Mouse (Mus musculus) neural tube, embryonic 14.5 days (tissue): Measurements from ENCODE around the gene Bcat2. TPM values are rescaled to one million over a fixed set of nuclear protein-coding genes. Genes with fewer than 3 reads are reported as not detected.

ENCODE experiments used
- ATAC-seq: fragments of 200-750 bp; cut with Nextera tagmentation; 2 replicates; pipeline ENCODE4 v1.8.0; 2017; ENCODE audit warnings: low read depth, mild to moderate bottlenecking, moderate TSS enrichment, moderate library complexity
- H3K27ac ChIP-seq: fragments of 300-500 bp; sonication (generic); 2 replicates; pipeline ENCODE4 v1.5.1; 2014; ENCODE audit warnings: low read depth, mild to moderate bottlenecking, control low read depth, low read length, moderate library complexity, mixed read lengths
- H3K27me3 ChIP-seq: fragments of 300-500 bp; sonication (generic); 2 replicates; pipeline ENCODE4 v1.6.1; 2014; ENCODE audit warnings: low read length; ENCODE audit not compliant: control insufficient read depth, insufficient read depth
- H3K36me3 ChIP-seq: fragments of 300-500 bp; sonication (generic); 2 replicates; pipeline ENCODE4 v1.6.1; 2014; ENCODE audit warnings: low read length, mixed read lengths; ENCODE audit not compliant: control insufficient read depth, insufficient read depth
- H3K4me1 ChIP-seq: fragments of 300-500 bp; sonication (generic); 2 replicates; pipeline ENCODE4 v1.6.1; 2014; ENCODE audit warnings: low read length; ENCODE audit not compliant: control insufficient read depth, insufficient read depth
- H3K4me2 ChIP-seq: fragments of 300-500 bp; sonication (generic); 2 replicates; pipeline ENCODE4 v1.6.1; 2014; ENCODE audit warnings: mild to moderate bottlenecking, low read depth, low read length, control low read depth
- H3K4me3 ChIP-seq: fragments of 300-500 bp; sonication (generic); 2 replicates; pipeline ENCODE4 v1.5.1; 2014; ENCODE audit warnings: low read depth, low read length, control low read depth, mixed read lengths
- H3K9ac ChIP-seq: fragments of 300-500 bp; sonication (generic); replicated peaks from 2 replicates; pipeline ENCODE4 v1.6.1; 2014; ENCODE audit warnings: low read depth, mild to moderate bottlenecking, control low read depth, low read length, mixed read lengths
- H3K9me3 ChIP-seq: fragments of 300-500 bp; sonication (generic); 2 replicates; pipeline ENCODE4 v1.6.1; 2016; ENCODE audit warnings: low read length; ENCODE audit not compliant: control insufficient read depth
- WGBS: fragments of 180-500 bp; shearing (Covaris S2); extraction: QIAGEN DNeasy Blood & Tissue Kit; methylation state at CpG from one replicate; pipeline ENCODE4 v1.1.7; 2014; 5-methylcytosine and 5-hydroxymethylcytosine counted together
- polyA plus RNA-seq: library from polyadenylated mRNA; unstranded; fragments of >200 nt; fragmentation: Nextera tagmentation; extraction: Ambion mirVana; gene quantifications from 2 replicates; pipeline ENCODE4 v1.2.1, GENCODE M21; 2014

Bcat2 gene
- polyA plus RNA-seq, 1 experiment from 2014 or later, result 15.8 TPM

DNA sequence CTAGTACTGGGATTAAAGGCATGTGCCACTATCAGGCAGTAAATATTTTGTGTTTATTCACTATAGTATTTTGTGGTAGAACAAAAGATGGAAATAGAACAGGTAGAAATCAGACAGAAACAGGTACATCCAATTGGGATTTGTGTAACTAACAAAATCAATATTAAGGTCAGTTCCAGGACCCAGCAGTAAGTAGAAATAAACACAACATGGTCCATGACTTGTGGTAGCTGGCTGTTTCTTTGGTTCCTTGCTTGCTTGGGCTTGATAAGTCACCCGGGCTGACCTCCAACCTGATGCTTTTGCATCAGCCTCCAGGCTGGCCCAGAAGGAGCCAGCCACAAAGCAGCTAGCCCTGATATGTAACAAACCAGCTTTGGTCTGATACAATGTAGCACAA is 39.6 kb downstream of the Bcat2 start:
- Histone ChIP-seq H3K9me3 (no peaks in the 10 kb centered on the region), H3K4me1 (no peaks in the 10 kb centered on the region), H3K36me3 (no peaks in the 10 kb centered on the region), H3K9ac (no peak overlapping the region), H3K4me2 (no peak overlapping the region), H3K27ac (no peak overlapping the region), H3K27me3 (no peaks in the 10 kb centered on the region), H3K4me3 (no peak overlapping the region)
- WGBS, result 94% methylated on average over 1 of the region's 1 CpGs
- no peak for ATAC-seq

DNA sequence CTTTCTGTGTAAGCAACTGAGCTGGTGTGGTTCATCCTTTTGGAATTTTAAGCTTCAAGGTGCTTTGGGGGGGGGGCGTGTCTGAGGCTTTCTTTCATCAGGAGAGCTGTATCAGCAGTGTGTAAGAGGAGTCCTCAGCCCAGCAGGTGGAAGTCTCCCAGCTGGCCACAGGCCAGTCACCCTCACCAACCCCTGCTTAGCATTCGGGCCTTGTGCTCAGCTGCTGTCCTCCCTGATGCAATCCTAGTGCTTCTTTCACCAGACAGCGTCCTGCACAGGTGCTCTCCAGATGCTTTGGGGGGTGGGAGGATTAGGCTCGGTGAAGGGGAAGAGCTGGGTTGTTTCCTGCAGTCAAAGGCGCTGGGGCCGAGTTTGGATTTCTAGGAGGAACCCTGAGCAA is 46.3 kb downstream of the Bcat2 start:
- H3K4me3 ChIP-seq, result no peak overlapping the region
- no peaks in the 10 kb centered on the region for H3K36me3 ChIP-seq
- no peak overlapping the region for H3K27ac ChIP-seq
- WGBS, result 26% methylated on average over 6 of the region's 6 CpGs
- H3K9me3 ChIP-seq, result no peaks in the 10 kb centered on the region
- no peak for ATAC-seq
- no peaks in the 10 kb centered on the region for H3K4me1 ChIP-seq
- no peak overlapping the region for H3K4me2 ChIP-seq
- peaks cover 11% of the 10 kb centered on the region for H3K27me3 ChIP-seq
- no peak overlapping the region for H3K9ac ChIP-seq

DNA sequence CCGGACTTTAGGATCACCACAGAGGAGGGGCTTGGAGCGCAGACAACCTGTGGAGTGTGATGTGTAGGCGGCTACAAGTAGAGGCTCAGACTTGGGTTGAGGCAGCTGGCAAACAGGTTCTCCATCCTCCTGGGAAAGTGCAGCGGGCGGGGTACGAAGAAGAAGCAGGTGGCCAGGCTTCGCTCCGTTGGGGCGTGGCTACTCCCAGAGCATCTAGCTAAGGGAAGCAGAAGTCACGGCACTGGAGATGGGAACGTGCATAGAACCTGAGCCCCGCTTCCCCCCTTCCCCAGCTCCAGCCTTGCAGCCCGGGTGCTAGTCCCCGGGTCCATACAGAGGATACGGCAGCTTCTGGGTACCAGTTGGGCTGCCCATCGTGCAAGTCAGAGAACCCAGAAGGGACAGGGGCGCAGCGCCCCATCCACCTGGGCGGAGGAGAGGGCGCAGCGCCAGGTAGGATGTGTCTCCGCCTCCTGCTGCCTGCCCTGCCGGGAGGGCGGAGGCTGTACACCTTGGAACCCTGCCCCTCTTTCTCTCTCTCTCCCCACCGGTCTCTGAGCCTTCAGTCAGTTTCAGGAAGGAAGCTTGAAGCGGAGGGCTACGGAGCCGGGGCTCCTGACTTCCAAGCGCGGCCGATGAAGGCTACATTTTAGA is 47.2 kb downstream of the Bcat2 start, which contains the start of gene Fut1:
Gene Fut1 (plus strand): TSS at position 248 of the 654 bp plus-strand sequence.
- Histone ChIP-seq H3K27me3 (peaks cover 11% of the 10 kb centered on the region), H3K4me3 (no peak within 1 kb of the TSS), H3K9me3 (no peaks in the 10 kb centered on the region), H3K27ac (no peak within 1 kb of the TSS), H3K4me2 (no peak within 1 kb of the TSS), H3K9ac (no peak within 1 kb of the TSS), H3K36me3 (no peaks in the 10 kb centered on the region), H3K4me1 (no peaks in the 10 kb centered on the region)
- 8% methylated on average over 29 of the region's 31 CpGs for WGBS
- no peak for ATAC-seq

DNA sequence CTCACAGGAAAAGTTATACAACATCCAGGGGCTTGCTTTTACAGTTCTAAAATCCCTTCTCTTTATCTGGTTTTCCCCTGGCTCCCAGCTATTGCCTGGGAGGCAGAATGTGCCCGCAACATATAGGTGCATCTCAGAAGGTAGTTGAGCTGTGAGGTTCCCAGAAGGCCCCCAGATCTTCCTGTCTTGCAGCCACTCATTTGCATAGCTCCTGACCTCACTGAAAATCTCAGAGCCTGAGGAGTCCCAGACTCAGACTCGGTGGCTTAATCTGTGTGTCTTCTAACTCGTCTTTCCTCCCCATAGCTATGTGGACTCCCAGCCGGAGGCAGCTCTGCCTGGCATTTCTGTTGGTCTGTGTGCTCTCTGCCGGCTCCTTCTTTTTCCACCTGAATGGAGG is 48.4 kb downstream of the Bcat2 start:
- no peak overlapping the region for H3K4me3 ChIP-seq
- no peaks in the 10 kb centered on the region for H3K4me1 ChIP-seq
- no peak overlapping the region for H3K27ac ChIP-seq
- no peak overlapping the region for H3K4me2 ChIP-seq
- H3K36me3 ChIP-seq, result no peaks in the 10 kb centered on the region
- ATAC-seq, result no peak
- peaks cover 11% of the 10 kb centered on the region for H3K27me3 ChIP-seq
- H3K9me3 ChIP-seq, result no peaks in the 10 kb centered on the region
- WGBS, result 90% methylated on average over 5 of the region's 5 CpGs
- no peak overlapping the region for H3K9ac ChIP-seq

DNA sequence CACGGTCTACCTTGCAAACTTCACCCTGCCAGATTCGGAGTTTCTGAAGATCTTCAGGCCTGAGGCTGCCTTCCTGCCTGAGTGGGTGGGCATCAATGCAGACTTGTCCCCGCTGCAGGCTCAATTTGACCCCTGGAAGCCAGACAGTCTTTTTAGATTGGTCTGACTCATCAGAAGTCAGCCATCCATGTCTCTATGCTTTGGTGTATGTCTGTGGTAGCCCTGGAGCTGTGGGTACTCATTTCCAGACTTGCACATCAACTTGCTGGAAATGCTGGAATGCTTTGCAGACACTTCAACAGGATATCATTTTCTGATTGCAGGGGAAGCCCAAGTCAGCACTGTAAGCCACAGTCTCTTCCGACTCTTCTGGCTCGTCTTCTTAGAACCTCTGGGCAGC is 49.6 kb downstream of the Bcat2 start:
- H3K9ac ChIP-seq, result no peak overlapping the region
- no peak overlapping the region for H3K4me3 ChIP-seq
- no peak overlapping the region for H3K4me2 ChIP-seq
- H3K4me1 ChIP-seq, result no peaks in the 10 kb centered on the region
- no peaks in the 10 kb centered on the region for H3K9me3 ChIP-seq
- H3K36me3 ChIP-seq, result no peaks in the 10 kb centered on the region
- ATAC-seq, result no peak
- no peak overlapping the region for H3K27ac ChIP-seq
- H3K27me3 ChIP-seq, result peaks cover 11% of the 10 kb centered on the region
- WGBS, result 91% methylated on average over 5 of the region's 5 CpGs

DNA sequence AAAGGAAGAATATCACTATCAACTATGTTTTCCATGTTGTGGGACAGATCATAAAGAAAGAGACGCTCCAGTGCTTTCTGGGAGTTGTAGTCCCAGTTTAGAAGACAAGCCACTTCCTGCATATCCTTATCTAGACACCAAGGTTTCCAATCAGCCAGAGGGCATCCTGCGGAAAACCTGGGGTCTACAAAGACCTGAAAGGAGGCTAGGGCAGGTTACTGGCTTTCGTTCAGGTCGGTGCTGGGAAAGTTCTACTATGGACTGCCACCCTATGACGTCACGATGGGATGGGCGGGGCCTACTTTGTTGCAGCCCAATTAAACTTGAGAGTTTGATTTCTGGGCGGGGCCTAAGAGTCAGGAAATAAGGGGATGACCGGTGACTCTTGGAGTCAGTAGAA is 51.5 kb downstream of the Bcat2 start, which contains the start of gene Izumo1:
Gene Izumo1 (plus strand): TSS at position 369 of the 400 bp plus-strand sequence.
- H3K27ac ChIP-seq, result no peak within 1 kb of the TSS
- H3K4me3 ChIP-seq, result no peak within 1 kb of the TSS
- no peaks in the 10 kb centered on the region for H3K4me1 ChIP-seq
- no peak within 1 kb of the TSS for H3K4me2 ChIP-seq
- no peaks in the 10 kb centered on the region for H3K36me3 ChIP-seq
- ATAC-seq, result no peak
- H3K9ac ChIP-seq, result no peak within 1 kb of the TSS
- H3K9me3 ChIP-seq, result no peaks in the 10 kb centered on the region
- H3K27me3 ChIP-seq, result peaks cover 11% of the 10 kb centered on the region
- WGBS, result 34% methylated on average over 9 of the region's 9 CpGs

DNA sequence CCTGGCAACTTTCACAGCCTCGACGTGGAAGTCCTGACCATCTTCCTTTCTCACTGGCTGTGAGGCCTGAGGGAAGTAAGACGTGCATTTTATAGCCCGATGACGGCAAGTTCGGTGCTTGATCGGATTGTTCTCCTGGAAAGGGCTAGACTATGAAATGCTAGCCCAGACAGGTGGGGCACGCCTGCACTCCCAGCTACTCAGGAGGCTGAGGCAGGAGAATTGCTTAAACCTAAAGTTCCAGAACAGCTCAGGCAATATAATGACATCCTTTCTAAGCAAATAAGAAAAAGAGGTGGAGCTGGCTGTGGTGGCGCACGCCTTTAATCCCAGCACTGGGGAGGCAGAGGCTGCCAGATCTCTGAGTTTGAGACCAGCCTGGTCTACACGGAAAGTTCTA is 53.6 kb downstream of the Bcat2 start:
- H3K4me1 ChIP-seq, result 0 out of 2 replicates have a peak, but pooled peaks cover 2% of the 10 kb centered on the region
- H3K36me3 ChIP-seq, result no peaks in the 10 kb centered on the region
- no peak for ATAC-seq
- 91% methylated on average over 11 of the region's 11 CpGs for WGBS
- H3K27me3 ChIP-seq, result peaks cover 2% of the 10 kb centered on the region; the same call in 1 of the 2 replicates
- H3K27ac ChIP-seq, result no peak overlapping the region
- no peak overlapping the region for H3K9ac ChIP-seq
- H3K4me2 ChIP-seq, result no peak overlapping the region
- H3K9me3 ChIP-seq, result no peaks in the 10 kb centered on the region
- no peak overlapping the region for H3K4me3 ChIP-seq

DNA sequence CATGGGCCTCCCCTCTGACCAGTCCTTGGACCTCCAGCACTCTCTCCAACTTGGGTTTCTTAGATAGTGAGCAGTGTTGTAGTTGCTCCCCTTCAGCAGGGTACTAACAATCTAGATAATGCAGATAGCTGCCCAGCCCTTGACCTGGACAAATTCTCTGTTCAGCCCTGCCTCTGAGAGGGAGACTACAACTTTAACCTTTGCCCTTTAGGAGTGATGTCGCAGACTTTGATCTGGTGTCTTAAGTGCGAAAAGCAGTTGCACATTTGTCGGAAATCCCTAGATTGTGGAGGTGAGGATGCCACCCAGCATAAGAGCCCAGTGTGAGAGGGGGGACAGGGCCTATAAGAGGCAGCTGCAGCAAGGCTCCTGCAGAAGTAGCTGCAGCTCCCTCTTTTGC is 54.8 kb downstream of the Bcat2 start:
- H3K4me1 ChIP-seq, result 0 out of 2 replicates have a peak, but pooled peaks cover 2% of the 10 kb centered on the region
- 78% methylated on average over 3 of the region's 3 CpGs for WGBS
- no peaks in the 10 kb centered on the region; the same call in 1 of the 2 replicates for H3K27me3 ChIP-seq
- H3K27ac ChIP-seq, result no peak overlapping the region
- H3K4me3 ChIP-seq, result no peak overlapping the region
- H3K9ac ChIP-seq, result no peak overlapping the region
- no peak overlapping the region for H3K4me2 ChIP-seq
- no peak for ATAC-seq
- no peaks in the 10 kb centered on the region for H3K36me3 ChIP-seq
- no peaks in the 10 kb centered on the region for H3K9me3 ChIP-seq

DNA sequence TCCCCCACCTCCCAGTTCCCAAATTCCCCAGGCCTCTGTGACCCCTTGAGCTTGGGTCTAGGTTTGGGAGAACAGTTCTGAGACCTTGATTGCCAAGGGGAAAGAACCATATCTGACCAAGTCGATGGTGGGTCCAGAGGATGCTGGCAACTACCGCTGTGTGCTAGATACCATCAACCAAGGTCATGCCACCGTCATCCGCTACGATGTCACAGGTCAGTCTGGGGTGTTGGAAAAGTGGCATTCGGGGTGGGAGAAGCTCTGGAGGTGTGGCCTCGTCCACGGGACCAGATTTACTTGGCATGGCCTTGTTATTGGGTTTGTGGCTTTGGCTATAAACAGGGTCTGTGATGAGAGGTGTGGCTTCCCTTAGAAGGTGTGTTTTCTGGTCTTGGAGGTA is 55.5 kb downstream of the Bcat2 start:
- no peak for ATAC-seq
- WGBS, result 93% methylated on average over 8 of the region's 8 CpGs
- no peaks in the 10 kb centered on the region for H3K27me3 ChIP-seq
- no peak overlapping the region for H3K9ac ChIP-seq
- H3K4me2 ChIP-seq, result no peak overlapping the region
- no peak overlapping the region for H3K4me3 ChIP-seq
- H3K9me3 ChIP-seq, result no peaks in the 10 kb centered on the region
- H3K4me1 ChIP-seq, result 0 out of 2 replicates have a peak, but pooled peaks cover 2% of the 10 kb centered on the region
- no peaks in the 10 kb centered on the region for H3K36me3 ChIP-seq
- H3K27ac ChIP-seq, result no peak overlapping the region
